Mouse (Mus musculus): ENCODE data around the gene Dcxr.

GRCm38 (mm10) chr11:120689365-120689764, 37.7 kb downstream of the Dcxr start:
- TF ChIP-seq MAFK (IDR thresholded peaks at IDR 0.05; ENCODE audit: insufficient read depth, low read depth, low read length) (no peak), ZC3H11A (IDR thresholded peaks at IDR 0.05; ENCODE audit: borderline replicate concordance, low read depth, low read length) (no peak), CHD2 (IDR thresholded peaks at IDR 0.05; ENCODE audit: low read depth, low read length) (no peak), ZNF384 (IDR thresholded peaks at IDR 0.05; ENCODE audit: low read depth, low read length) (no peak), HCFC1 (IDR thresholded peaks at IDR 0.05; ENCODE audit: borderline replicate concordance, insufficient read depth, low read length) (no peak)
